Mouse (Mus musculus) T-helper 17 cell (primary cell): Measurements from ENCODE around the gene Usp49.

Experiments
- in situ Hi-C, 2 experiments: fragments of 300-600 bp; cut with MboI, MseI; formaldehyde crosslinking; loops; 1 replicate in 1 of 2; 2 replicates in 1 of 2; pipeline ENCODE4 v1.15.1; 2025; ENCODE audit warnings: high pct_unique_total_duplicates in 2 of 2

Usp49 gene

GRCm38 (mm10) chr17:47630678-47631065 is at the start of gene Usp49:
Gene Usp49, plus strand, starts transcription at chr17:47630690.
- in situ Hi-C loops: loop anchor here (5.0 kb wide), 2 partner anchors 52 to 57 kb away; partner anchors contain the start of genes Frs3 (in 1 of the 2) and Tomm6 (in 1 of the 2)

GRCm38 (mm10) chr17:47580962-47581361 is 49.5 kb upstream of the Usp49 start:
- in situ Hi-C loops: no loop called here

DNA sequence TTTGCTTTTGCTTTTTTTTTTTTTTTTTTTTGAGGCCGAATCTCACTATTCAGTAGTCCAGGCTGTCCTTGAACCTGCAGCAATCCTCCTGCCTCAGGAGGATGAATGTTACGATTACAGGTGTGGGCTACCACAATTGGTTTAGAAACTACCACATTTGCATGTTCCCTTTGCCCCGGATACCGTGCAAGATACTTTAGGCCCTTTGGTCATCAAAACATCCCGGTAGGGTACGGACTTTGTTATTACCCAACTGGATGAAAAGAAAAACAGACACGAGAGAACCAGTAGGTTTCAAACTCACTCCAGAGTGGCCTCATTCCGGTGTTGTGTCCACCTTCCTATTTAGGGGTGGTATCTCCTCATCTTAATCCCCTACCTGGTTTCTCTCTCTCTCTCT is 42.0 kb upstream of the Usp49 start:
- in situ Hi-C loops: no loop called here

DNA sequence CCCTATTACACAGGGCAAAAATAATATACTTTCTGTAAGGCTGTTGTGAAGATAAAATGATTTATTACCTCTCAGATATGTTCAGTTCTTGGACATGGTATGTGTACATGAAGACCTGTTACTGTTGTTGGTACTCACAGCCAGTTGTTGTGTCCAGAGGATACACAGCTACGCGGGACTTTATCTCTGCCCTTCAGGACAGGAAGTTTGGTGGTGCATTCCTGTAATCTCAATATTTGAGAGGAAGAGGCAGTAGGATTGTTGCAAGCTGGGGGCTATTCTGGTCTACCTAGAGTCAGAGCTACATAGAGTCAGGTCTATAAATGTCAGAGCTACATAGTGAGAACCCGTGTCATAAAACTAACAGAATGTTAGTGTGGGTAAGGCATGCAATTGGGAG is 39.4 kb upstream of the Usp49 start:
- in situ Hi-C loops: loop anchor here (5.0 kb wide), 2 partner anchors 34 to 79 kb away; no protein-coding TSS in a partner anchor

DNA sequence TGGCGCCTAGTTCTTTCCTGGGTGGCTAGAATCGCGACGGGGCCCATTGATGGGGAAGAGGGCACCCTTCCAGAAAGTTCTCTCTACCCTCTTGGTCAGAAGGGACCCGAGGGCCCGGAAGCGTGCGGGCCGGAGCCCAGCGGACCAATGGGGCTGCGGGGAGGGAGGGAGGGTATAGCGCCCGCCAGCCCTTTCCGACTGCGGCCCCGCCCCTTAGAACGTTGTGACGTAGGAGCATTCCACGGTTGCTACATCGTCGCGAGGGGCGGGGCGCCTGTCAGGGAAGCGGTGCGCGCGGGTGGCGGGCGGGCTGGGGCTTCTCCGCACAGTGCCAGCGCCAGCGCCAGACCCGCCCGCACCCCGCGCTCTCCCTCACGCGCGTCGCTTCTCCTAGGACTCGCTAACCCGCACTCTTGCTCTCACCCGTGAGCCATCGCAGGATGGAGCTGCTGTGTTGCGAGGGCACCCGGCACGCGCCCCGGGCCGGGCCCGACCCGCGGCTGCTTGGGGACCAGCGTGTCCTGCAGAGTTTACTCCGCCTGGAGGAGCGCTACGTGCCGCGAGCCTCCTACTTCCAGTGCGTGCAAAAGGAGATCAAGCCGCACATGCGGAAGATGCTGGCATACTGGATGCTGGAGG is 37.2 kb upstream of the Usp49 start:
- in situ Hi-C loops: loop anchor here (5.0 kb wide), 2 partner anchors 36 to 81 kb away; no protein-coding TSS in a partner anchor

- in situ Hi-C loops: loop anchor here (5.0 kb wide), 2 partner anchors 37 to 82 kb away; no protein-coding TSS in a partner anchor
These were observed 36.7 kb upstream of the Usp49 start for GRCm38 (mm10) chr17:47593854-47594182.

DNA sequence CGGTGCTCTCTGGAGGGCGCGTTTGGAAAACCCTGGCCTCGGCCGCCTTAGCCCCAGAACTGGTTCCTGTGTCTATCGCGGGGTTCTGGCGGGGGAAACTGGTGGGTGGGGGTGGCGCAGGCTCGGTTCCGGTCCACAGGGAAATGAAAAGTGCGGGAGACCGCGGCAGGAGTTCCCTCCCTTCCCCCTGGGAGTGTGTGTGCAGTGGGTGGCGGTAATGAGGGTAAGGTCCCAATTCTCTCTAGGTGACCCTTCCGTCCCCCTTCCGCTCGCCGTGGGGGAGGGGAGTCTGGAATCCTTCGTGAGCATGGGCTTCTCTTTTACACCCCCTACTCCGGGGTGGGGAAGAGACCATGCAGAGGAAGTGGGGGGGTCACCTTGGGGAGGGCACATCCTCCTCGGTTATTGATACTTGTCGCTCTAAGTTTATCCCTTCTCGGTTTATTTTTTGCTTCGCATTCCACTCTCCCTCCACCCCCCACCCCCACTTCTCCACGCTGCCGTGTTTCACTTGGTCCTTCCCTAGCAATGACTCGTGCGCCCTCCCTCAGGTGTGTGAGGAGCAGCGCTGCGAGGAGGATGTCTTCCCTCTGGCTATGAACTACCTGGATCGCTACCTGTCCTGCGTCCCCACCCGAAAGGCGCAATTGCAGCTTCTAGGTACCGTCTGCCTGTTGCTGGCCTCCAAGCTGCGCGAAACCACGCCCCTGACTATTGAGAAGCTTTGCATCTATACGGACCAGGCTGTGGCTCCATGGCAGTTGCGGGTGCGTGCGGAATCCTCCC is 36.1 kb upstream of the Usp49 start:
- in situ Hi-C loops: loop anchor here (5.0 kb wide), 2 partner anchors 37 to 82 kb away; no protein-coding TSS in a partner anchor

- in situ Hi-C loops: loop anchor here (5.0 kb wide), 2 partner anchors 38 to 83 kb away; no protein-coding TSS in a partner anchor
These were observed 35.6 kb upstream of the Usp49 start for GRCm38 (mm10) chr17:47594969-47595247.

- in situ Hi-C loops: loop anchor here in 1 of 2 experiments (5.0 kb wide), 1 partner anchor 83 kb away; no protein-coding TSS in a partner anchor
These were observed 35.0 kb upstream of the Usp49 start for GRCm38 (mm10) chr17:47595248-47596161.

DNA sequence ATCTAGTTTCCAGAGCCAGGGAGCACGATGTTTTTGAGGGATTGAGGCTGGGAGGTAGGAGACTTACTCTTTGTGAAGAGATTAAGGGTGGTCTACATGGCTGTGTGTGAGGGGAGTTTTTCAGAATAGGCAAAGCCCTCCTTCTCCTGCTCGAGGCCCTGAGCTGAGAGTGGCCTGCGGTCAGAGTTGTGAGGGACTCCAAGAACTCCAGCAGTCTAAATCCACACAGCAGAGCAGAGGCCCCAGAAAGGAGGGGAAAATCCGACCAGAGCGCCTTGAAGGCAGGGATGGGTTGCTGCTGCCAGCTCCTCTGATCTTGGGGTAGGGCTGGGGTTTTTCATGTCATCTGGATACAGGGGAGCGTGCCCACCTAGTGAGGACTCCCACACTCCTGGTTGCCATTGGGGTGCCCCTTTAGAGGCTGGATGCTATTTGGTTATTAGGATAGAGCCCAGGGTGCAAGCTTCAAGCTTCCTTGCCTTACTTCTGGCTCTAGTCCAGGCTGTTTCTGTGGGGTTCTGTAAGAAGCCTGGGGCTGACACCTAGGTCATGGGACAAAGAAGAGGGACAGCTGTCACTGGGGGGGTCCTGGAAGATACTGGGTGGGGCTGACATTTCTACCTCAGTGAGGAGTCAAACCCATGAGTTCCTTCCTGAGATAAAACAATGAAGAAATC is 34.2 kb upstream of the Usp49 start:
- in situ Hi-C loops: loop anchor here in 1 of 2 experiments (5.0 kb wide), 1 partner anchor 84 kb away; no protein-coding TSS in a partner anchor

DNA sequence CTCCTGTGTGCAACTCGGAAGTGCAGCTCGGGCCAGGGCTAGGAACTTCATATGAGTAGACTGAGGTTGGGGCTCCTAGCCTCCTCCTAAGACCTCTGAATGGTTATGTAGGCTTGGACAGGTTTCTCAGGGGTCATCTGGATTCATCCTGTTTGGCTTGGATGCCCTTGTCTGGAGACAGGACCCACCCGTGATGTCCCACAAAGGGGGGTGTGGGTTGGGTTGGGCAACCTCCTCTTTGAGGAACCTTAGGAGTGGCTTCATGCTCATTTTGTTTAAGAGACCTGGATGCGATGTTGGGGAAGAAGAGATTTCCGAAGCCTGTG is 33.7 kb upstream of the Usp49 start:
- in situ Hi-C loops: loop anchor here in 1 of 2 experiments (5.0 kb wide), 1 partner anchor 85 kb away; no protein-coding TSS in a partner anchor

GRCm38 (mm10) chr17:47597261-47597660 is 33.2 kb upstream of the Usp49 start:
- in situ Hi-C loops: loop anchor here in 1 of 2 experiments (5.0 kb wide), 1 partner anchor 85 kb away; no protein-coding TSS in a partner anchor

DNA sequence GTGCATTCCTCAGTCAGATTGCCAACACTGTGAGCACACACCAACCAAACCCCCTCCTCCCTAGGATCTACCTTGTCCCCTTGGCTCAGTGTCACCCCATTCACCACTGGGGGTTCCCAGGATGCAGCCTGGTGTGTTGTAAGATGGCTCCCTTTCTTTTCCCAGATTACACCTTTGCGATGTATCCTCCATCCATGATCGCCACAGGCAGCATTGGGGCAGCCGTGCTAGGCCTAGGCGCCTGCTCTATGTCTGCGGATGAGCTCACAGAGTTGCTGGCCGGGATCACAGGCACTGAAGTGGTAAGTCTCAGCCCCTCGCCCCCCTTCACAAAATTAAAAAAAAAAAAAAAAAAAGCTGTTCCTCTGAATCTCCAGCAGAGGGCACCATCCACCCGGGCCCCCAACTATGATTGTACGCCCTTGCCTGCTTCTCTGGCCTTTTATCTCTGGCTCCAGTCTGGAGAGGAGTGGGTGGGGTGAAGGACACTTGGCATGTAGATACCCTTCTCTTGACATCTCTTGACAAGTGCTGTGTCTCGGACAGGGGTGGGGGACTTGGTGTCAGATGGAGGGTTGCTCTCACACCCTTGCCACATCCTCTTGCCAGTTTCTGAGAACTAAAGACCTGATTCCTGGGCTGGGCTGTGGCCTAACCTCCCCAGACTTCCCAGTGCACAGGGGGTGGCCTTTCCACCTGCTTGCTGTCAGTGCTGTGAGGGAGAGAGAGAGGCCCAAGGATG is 32.5 kb upstream of the Usp49 start:
- in situ Hi-C loops: loop anchor here in 1 of 2 experiments (5.0 kb wide), 1 partner anchor 86 kb away; no protein-coding TSS in a partner anchor

DNA sequence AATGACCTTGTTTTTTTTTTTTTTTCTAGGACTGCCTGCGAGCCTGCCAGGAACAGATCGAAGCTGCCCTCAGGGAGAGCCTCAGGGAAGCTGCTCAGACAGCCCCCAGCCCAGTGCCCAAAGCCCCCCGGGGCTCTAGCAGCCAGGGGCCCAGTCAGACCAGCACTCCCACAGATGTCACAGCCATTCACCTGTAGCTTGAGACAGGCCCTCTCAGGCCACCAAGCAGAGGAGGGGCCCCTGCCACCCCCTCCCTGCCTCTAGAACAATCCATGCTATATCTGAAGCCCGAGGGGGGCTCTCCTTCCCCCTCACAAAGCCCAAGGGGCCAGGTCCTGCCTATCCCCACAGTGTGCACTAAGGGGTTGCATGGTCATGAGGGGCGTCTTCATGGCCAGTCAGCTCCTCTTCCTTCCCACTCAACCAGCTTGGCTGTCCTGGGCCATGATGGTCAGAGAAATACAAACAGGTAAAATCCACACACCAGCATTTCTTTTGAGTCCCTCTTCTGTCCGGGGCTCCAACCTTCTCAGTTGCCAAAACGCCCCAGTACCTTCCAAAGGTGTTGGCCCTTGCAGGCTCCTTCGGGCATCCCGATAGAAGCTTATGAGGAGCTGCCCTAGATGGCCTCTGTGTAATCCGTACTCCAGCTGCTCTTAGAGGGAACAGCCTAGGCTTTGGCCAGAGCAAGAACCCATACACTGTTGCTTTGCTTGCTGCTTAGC is 31.7 kb upstream of the Usp49 start:
- in situ Hi-C loops: loop anchor here in 1 of 2 experiments (5.0 kb wide), 1 partner anchor 86 kb away; no protein-coding TSS in a partner anchor

- in situ Hi-C loops: loop anchor here in 1 of 2 experiments (5.0 kb wide), 1 partner anchor 87 kb away; no protein-coding TSS in a partner anchor
These were observed 30.8 kb upstream of the Usp49 start for GRCm38 (mm10) chr17:47599511-47600297.

- in situ Hi-C loops: no loop called here
These were observed 29.7 kb upstream of the Usp49 start for GRCm38 (mm10) chr17:47600601-47601388.

DNA sequence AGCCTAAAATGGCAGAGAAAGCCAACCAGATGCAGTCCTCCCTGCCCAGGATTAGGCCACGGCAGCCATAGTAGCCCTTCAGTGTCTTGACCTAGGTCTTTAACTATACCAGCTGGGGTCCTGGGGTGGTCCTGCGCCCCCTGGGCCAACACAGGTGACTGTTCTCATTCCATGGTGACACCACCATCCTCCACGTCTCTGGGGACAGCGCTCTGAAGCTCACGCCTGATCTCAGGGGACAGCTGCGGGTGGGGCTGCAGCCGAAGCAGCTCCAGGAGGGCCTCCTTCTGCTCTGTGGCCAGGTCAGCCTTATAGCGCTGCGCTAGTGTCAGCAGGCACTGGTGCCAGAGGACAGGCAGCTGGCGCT is 29.1 kb upstream of the Usp49 start:
- in situ Hi-C loops: no loop called here

GRCm38 (mm10) chr17:47602289-47602688 is 28.2 kb upstream of the Usp49 start:
- in situ Hi-C loops: no loop called here
